Mouse (Mus musculus): ENCODE data around the gene Sf3a2. TPM values are rescaled to one million over a fixed set of nuclear protein-coding genes. Genes with fewer than 3 reads are reported as not detected.

Gene Sf3a2
- polyA plus RNA-seq, 1 experiment from 2014 or later: 77.4 TPM

DNA sequence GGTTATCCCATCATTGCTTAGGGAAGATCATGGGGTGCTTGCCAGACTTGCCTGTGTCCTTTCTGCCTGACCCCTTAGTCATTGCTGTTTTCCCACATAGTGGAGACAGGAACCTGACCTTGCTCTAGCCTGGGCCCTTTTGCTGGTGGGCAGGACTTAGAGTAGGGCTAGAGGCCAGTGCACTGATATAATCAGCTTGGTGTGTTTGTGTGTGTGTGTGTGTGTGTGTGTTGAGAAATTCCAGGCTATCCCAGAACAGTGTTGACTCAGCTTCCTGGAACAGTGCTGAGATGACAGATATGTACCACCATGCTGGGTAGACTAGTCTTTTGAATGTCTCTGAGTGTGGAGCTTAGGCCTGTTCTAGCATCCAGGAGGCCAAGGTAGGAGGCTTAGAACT, 18.4 kb upstream of the Sf3a2 start:
- H3K36me3 ChIP-seq: peaks cover 100% of the 10 kb centered on the region
- H3K27ac ChIP-seq: no peak overlapping the region
- peaks cover 3% of the 10 kb centered on the region; the same call in 1 of the 2 replicates for H3K4me1 ChIP-seq
- H3K4me2 ChIP-seq (replicated peaks): no peak overlapping the region
- no peak overlapping the region for H3K4me3 ChIP-seq
- H3K9me3 ChIP-seq: no peaks in the 10 kb centered on the region
- H3K27me3 ChIP-seq: no peaks in the 10 kb centered on the region
- H3K9ac ChIP-seq: no peak overlapping the region
- ATAC-seq (ENCODE audit: low FRiP score, low read depth): no peak

DNA sequence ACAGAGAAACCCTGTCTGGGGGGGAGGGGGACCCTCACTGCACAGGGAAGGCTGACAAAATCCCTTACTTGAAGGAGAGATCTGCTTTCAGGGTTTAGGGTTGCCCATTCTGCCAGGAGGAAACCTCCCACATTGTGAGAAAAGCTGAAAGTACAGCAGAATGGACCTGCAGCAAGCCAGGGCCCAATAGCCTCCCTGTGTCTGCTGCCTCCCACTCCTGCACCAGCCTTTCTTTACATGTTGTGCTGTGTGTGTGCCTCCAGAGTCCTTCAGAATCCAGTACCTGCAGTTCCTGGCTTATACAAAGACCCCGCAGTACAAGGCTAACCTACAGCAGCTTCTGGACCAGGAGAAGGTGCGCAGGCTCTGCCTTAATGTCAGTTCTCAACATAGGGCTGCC, 13.7 kb upstream of the Sf3a2 start:
- H3K27me3 ChIP-seq: no peaks in the 10 kb centered on the region
- H3K4me3 ChIP-seq: no peak overlapping the region
- no peak for ATAC-seq (ENCODE audit: low FRiP score, low read depth)
- H3K9me3 ChIP-seq: no peaks in the 10 kb centered on the region
- no peak overlapping the region for H3K4me2 ChIP-seq (replicated peaks)
- WGBS: 98% methylated on average over 2 of the region's 2 CpGs
- no peaks in the 10 kb centered on the region for H3K4me1 ChIP-seq
- H3K27ac ChIP-seq: no peak overlapping the region
- H3K36me3 ChIP-seq: peaks cover 100% of the 10 kb centered on the region
- no peak overlapping the region for H3K9ac ChIP-seq

DNA sequence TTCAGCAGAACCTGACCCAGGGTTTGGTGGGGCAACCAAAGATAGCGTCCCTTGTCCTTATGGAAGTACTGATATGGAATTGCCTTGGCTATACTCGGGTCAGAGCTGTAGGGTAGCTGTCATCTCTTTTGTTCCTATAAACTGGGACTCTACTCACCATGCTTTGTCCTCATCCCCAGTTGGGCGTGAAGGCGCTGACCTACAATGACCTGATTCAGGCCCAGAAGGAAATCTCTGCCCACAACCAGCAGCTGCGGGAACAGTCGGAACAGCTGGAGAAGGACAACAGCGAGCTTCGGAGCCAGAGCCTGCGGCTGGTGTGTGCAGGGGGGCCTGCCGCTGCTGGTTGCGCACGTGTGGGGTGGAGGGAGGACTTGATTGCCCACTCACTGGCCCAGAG, 13.1 kb upstream of the Sf3a2 start:
- Histone ChIP-seq H3K36me3 (peaks cover 98% of the 10 kb centered on the region), H3K4me2 (replicated peaks) (no peak overlapping the region), H3K9me3 (no peaks in the 10 kb centered on the region), H3K4me3 (no peak overlapping the region), H3K27ac (no peak overlapping the region), H3K9ac (no peak overlapping the region), H3K4me1 (no peaks in the 10 kb centered on the region), H3K27me3 (no peaks in the 10 kb centered on the region)
- no peak for ATAC-seq (ENCODE audit: low FRiP score, low read depth)
- WGBS: 93% methylated on average over 12 of the region's 12 CpGs

DNA sequence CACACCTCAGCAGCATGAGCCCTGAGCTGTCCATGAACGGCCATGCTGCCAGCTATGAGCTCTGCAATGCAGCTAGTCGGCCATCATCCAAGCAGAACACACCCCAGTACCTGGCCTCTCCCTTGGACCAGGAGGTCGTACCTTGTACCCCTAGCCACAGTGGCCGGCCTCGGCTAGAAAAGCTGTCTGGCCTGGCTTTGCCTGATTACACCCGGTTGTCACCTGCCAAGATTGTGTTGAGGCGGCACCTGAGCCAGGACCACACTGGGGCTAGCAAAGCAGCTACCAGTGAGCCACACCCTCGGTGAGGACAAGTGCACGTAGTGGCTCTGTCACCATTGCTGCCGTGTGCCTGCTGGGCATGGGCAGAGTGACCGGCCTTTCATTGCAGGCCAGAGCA, 12.0 kb upstream of the Sf3a2 start:
- Histone ChIP-seq H3K27me3 (no peaks in the 10 kb centered on the region), H3K4me3 (no peak overlapping the region), H3K36me3 (peaks cover 98% of the 10 kb centered on the region), H3K9ac (no peak overlapping the region), H3K4me1 (no peaks in the 10 kb centered on the region), H3K4me2 (replicated peaks) (no peak overlapping the region), H3K9me3 (no peaks in the 10 kb centered on the region), H3K27ac (no peak overlapping the region)
- ATAC-seq (ENCODE audit: low FRiP score, low read depth): no peak
- WGBS: 94% methylated on average over 11 of the region's 11 CpGs

DNA sequence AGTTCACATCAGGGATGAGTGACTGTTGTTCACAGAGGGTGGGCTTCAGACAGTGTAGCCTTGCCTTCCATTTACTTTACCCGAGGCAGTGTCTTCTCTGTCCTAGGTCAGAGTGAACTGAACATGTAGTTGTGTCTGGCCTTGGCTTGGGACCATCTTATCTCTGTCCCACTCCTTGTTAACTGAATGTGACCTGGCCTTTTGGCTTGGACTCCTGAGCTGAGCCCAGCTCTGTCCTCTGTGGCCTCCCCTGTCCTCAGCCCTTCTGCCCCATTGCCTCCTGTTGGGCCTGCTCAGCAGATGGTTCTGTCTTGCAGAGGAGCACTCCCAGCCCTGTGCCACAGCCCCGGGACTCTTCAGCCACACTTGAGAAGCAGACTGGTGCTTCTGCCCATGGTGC, 10.5 kb upstream of the Sf3a2 start:
- Histone ChIP-seq H3K4me2 (replicated peaks) (no peak overlapping the region), H3K27me3 (no peaks in the 10 kb centered on the region), H3K4me3 (no peak overlapping the region), H3K36me3 (peaks cover 98% of the 10 kb centered on the region), H3K9ac (no peak overlapping the region; the same call in 1 of the 2 replicates), H3K9me3 (no peaks in the 10 kb centered on the region), H3K27ac (no peak overlapping the region), H3K4me1 (no peaks in the 10 kb centered on the region)
- 83% methylated on average over 2 of the region's 2 CpGs for WGBS
- ATAC-seq (ENCODE audit: low FRiP score, low read depth): no peak

DNA sequence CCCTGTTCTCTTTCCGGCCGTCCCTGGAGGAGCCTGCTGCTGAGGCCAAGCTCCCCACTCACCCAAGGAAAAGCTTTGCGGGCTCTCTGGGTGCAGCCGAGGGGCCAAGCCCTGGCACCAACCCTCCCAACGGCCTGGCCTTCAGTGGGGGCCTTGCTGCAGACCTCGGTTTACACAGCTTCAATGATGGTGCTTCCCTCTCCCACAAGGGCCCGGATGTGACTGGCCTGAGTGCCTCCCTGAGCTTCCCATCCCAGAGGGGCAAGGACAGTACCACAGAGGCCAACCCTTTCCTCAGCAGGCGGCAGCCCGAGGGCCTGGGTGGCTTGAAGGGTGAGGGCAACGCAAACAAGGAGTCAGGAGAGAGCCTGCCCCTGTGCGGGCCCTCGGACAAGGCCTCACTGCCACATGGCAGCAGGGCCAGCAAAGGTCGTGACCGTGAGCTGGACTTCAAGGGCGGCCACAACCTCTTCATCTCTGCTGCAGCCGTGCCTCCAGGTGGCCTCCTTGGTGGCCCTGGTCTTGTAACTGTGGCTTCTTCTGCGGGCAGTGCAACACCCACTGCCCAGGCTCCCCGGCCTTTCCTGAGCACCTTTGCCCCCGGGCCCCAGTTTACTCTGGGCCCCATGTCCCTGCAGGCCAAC, 7.1 kb upstream of the Sf3a2 start:
- Histone ChIP-seq H3K9me3 (no peaks in the 10 kb centered on the region), H3K27me3 (no peaks in the 10 kb centered on the region), H3K4me2 (replicated peaks) (no peak overlapping the region), H3K9ac (no peak overlapping the region), H3K4me1 (peaks cover under 1% of the 10 kb centered on the region; the same call in 1 of the 2 replicates), H3K27ac (no peak overlapping the region), H3K4me3 (no peak overlapping the region), H3K36me3 (peaks cover 98% of the 10 kb centered on the region)
- WGBS: 86% methylated on average over 19 of the region's 19 CpGs
- ATAC-seq (ENCODE audit: low FRiP score, low read depth): no peak

DNA sequence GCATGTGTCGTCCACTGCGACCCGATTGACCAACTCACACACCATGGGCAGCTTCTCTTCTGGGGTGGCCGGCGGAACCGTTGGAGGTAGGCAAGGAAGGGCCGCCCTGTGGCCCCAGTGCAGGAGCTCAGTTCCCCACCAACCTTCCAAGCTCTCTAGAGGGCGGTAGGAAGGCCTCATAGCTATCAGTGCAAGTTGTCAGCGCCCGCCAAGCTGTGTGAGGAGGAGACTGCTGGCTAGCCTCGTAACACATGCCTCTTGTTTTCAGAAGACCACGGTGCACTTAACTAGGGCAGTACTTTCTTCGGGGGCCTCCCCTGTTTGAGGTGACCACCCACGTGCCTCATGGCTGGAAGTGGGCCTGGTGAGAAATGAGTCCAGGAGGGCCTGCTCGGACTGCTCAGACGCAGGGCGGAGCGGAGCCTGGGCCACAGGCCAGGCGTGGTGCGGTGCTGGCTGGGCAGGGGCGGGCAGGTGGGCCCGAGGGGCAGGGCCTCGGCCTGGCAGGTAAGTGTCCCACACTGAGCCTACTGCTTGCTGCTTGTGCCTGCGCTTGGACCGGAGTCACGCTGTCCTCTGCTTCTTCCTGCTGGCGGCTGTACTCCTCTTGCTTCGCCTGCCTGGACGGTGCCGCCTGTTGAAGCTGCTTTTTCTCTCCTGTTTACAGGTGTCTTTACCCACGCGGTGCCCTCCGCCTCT, 6.4 kb upstream of the Sf3a2 start:
- H3K9me3 ChIP-seq: no peaks in the 10 kb centered on the region
- no peak overlapping the region for H3K4me3 ChIP-seq
- no peaks in the 10 kb centered on the region for H3K27me3 ChIP-seq
- no peak for ATAC-seq (ENCODE audit: low FRiP score, low read depth)
- H3K4me2 ChIP-seq (replicated peaks): no peak overlapping the region
- WGBS: 78% methylated on average over 33 of the region's 33 CpGs
- H3K9ac ChIP-seq: no peak overlapping the region
- H3K27ac ChIP-seq: no peak overlapping the region
- H3K36me3 ChIP-seq: peaks cover 98% of the 10 kb centered on the region
- peaks cover 7% of the 10 kb centered on the region for H3K4me1 ChIP-seq

DNA sequence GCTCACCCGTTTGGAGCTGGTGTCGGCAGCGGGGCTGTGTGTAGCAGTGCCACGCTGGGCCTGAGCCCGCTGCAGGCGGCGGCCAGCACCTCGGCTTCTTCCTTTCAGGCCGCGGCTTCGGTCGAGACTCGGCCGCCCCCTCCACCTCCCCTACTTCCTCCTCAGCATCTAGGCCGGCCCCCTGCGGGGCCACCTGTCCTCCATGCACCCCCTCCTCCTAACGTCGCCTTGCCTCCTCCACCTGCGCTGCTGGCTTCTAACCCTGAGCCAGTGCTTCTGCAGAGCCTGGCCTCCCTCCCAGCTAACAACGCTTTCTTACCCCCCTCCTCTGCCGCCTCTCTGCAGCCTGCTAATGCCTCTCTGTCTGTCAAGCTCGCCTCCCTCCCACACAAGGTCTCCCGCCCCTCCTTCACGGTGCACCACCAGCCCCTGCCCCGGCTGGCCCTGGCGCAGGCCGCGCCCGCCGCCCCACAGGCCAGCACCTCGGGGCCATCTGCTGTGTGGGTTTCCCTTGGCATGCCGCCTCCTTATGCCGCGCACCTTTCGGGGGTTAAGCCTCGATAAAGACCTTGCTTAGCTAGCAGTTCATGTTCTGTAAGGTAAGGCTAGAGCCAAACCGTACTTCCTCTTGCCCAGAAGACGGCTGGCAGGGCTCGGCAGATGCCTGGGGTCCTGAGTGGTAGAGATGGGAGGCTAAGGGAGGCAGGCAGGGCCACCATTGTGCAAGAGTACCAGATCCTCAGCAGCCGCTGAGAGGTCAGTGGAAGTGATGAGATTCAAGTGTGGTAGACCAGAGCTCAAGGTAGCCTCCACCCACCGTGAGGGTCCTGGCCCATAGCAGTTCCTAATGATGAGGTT, 5.6 kb upstream of the Sf3a2 start:
- H3K9me3 ChIP-seq: no peaks in the 10 kb centered on the region
- H3K4me1 ChIP-seq: peaks cover 14% of the 10 kb centered on the region

DNA sequence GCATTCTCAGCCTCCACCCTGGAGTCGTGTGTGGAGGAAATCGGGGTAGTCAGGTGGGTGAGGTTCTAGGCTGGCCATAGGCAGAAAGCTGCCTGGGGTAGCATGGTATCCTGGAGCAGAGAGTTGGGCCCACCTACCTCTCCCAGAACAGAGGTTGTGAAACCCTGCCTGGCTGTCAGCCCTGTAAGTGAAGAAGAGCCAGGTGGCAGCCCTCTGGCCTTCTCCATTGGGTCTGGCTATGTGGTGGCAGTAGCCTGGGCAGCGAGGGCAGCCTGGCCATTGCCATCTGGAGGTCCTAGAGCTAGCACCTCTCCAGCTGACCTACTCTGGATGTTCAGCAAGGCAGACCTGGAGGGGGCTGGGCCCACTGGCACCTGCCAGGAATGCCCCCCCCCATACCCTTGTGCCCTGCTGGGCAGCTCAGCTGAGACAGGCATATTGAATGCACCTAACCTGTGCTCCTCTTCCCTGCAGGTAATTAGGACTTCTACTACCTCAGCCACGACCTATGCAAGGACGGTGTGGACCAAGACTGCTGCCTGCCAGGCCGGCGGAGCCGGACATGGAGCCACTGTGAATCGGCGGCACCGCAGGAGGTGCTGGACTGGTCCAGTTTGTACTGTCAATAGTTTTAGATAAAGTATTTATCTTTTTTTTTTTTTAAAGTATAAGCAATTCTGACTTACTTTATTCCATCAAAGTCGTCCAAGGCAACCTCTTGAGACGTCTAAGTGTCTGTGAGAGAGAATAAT, 4.8 kb upstream of the Sf3a2 start:
- Histone ChIP-seq H3K9ac (no peak overlapping the region), H3K4me3 (no peak overlapping the region), H3K4me2 (replicated peaks) (no peak overlapping the region), H3K4me1 (peaks cover 14% of the 10 kb centered on the region), H3K9me3 (no peaks in the 10 kb centered on the region), H3K36me3 (peaks cover 83% of the 10 kb centered on the region), H3K27ac (no peak overlapping the region), H3K27me3 (no peaks in the 10 kb centered on the region)
- ATAC-seq (ENCODE audit: low FRiP score, low read depth): no peak
- WGBS: 90% methylated on average over 13 of the region's 13 CpGs

More for the DNA sequence above, 5.6 kb upstream of the Sf3a2 start:
- H3K9ac ChIP-seq: no peak overlapping the region
- no peaks in the 10 kb centered on the region for H3K27me3 ChIP-seq
- no peak for ATAC-seq (ENCODE audit: low FRiP score, low read depth)
- H3K36me3 ChIP-seq: peaks cover 91% of the 10 kb centered on the region
- no peak overlapping the region for H3K27ac ChIP-seq
- WGBS: 73% methylated on average over 41 of the region's 41 CpGs
- H3K4me2 ChIP-seq (replicated peaks): no peak overlapping the region
- H3K4me3 ChIP-seq: no peak overlapping the region

DNA sequence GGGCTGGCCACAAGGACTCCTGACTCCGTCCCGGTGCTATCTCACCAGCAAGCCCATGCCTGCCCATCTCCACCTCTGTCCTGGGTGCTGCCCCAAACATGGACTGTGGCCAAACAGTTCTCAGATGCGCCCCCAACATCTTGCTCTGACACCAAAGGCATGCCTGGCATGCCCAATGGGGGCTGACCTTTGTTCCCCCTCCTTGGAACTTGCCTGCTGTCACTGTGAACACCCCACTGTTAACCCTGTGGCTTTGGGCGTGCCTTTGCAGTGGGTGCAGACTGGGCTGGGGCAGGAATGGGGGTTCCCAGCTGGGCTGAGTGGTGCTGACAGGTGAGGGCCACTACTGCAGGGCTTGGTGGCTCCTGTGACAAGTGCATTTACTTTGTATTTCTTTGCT, 4.2 kb upstream of the Sf3a2 start:
- Histone ChIP-seq H3K36me3 (peaks cover 77% of the 10 kb centered on the region), H3K27ac (no peak overlapping the region), H3K9ac (no peak overlapping the region), H3K9me3 (no peaks in the 10 kb centered on the region), H3K4me1 (peaks cover 14% of the 10 kb centered on the region), H3K4me2 (replicated peaks) (no peak overlapping the region), H3K27me3 (no peaks in the 10 kb centered on the region), H3K4me3 (no peak overlapping the region)
- 84% methylated on average over 4 of the region's 4 CpGs for WGBS
- ATAC-seq (ENCODE audit: low FRiP score, low read depth): no peak

DNA sequence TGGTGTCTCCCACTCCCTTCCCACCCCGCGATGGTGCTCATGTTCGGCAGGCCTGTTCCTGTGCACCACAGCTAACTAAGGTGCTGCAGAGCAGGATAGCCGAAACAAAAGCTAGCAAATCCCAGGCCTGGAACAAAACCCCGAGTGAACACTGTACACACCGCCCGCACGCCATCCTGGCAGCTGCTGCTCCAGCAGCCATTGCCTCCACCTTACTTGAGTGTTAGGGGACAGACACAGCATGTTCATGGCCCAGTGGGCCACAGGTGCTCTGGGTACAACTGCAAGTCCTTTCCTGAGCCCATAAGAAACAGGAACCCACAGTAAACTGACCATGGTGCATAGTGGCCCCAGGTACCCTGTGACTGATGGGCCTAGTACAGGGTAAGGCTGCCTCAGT, 3.2 kb upstream of the Sf3a2 start:
- Histone ChIP-seq H3K4me3 (no peak overlapping the region), H3K4me2 (replicated peaks) (no peak overlapping the region), H3K4me1 (peaks cover 20% of the 10 kb centered on the region), H3K9me3 (no peaks in the 10 kb centered on the region), H3K9ac (no peak overlapping the region), H3K27me3 (no peaks in the 10 kb centered on the region), H3K36me3 (peaks cover 69% of the 10 kb centered on the region), H3K27ac (no peak overlapping the region)
- WGBS: 88% methylated on average over 8 of the region's 8 CpGs
- ATAC-seq (ENCODE audit: low FRiP score, low read depth): no peak

Measured in limb, embryonic 13.5 days (tissue).